Mouse (Mus musculus) layer of hippocampus, adult 9-10 months (tissue): ENCODE results near the gene Fam122c.

ENCODE experiments used
- DNase-seq: peaks from one replicate; pipeline ENCODE4 v3.0.0; 2022; ENCODE audit warnings: low spot score

Gene Fam122c

GRCm38 (mm10) chrX:53370366-53370740 lies 97.1 kb downstream of the Fam122c start, which contains the start of gene Mospd1:
Gene Mospd1, minus strand, starts transcription at chrX:53370502.
- DNase-seq, result peak; percentile 26
